Mouse (Mus musculus): ENCODE data around the gene Gdf15. TPM values are rescaled to one million over a fixed set of nuclear protein-coding genes. Genes with fewer than 3 reads are reported as not detected.
A peak's percentile ranks its signal among the peaks of the same experiment; 100 is the strongest.

Gene Gdf15
- total and polyA plus RNA-seq, 3 experiments: 0.15 to 0.63 TPM; not detected in 1

DNA sequence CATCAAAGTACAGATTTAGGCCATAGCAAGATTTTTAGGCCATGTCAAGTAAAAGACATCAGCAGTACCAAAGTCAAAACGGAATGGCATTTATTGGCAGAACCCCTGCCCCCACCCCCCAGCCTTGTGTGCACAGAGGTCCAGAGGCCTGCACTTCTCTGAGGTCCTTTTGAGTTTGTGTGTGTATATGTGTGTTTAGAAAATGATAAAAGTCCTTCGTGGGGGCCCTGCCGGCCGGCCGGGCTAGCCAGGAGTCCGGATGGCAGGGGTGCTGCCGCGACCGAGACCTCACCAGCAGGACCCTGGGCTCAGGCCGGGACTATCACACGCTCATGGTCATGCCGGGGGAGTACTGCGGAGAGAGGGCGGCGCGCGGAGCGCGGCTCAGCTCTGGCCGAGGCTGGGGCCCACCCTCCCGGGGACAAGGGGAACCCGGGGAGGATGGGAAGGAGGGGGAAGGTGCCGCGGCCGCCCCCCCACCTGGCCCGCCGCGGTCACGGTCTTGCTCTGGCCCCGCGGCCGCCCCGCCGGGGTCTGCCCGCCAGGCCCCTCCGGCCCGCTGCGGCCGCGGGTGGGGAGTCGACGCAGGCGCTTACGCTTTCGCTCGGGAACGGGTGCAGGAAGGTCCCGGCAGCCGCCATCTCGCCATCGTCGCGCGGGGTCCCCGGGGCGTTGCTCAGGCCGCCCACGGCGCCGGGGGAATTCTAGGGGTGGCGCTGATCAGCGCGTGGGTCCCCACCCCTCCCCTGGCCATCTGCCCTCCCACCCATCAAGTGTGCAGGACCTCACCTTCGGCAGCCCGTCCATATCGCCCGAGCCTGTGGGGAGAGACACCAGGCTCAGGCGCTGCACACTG, 34.6 kb downstream of the Gdf15 start:
- Histone ChIP-seq H3K27me3 (ENCODE audit: control insufficient read depth in 1 of 2, insufficient read depth in 2 of 2, low read length in 2 of 2) (no peaks in the 10 kb centered on the region), H3K79me2 (ENCODE audit: control insufficient read depth, insufficient read depth, low read length, poor library complexity) (peaks cover 7% of the 10 kb centered on the region), H3K9ac (ENCODE audit: control insufficient read depth, low read depth, low read length, poor library complexity, severe bottlenecking) (no peak overlapping the region), H3K4me3 (ENCODE audit: control insufficient read depth in 1 of 2, insufficient read depth in 1 of 2, low read depth in 2 of 2, low read length in 2 of 2) (no peak overlapping the region), H3K9me3 (replicated peaks; ENCODE audit: insufficient read depth, low read length) (no peaks in the 10 kb centered on the region), H3K27ac (ENCODE audit: control insufficient read depth, low read depth, low read length) (no peak overlapping the region), H3K4me1 (ENCODE audit: control insufficient read depth in 1 of 2, insufficient read depth in 2 of 2, low read length in 2 of 2) (peaks cover 3 to 11% of the 10 kb centered on the region in 2 experiments; a peak in 3 of 4 replicates), H3K36me3 (ENCODE audit: control insufficient read depth in 1 of 2, insufficient read depth in 2 of 2, low read length in 2 of 2) (no peaks in the 10 kb centered on the region; a peak in 1 of 4 replicates)
- TF ChIP-seq TAL1 (IDR thresholded peaks at IDR 0.05; ENCODE audit: low read length): no peak
- DNase-seq (ENCODE audit: low read depth, low spot score): no peak

DNA sequence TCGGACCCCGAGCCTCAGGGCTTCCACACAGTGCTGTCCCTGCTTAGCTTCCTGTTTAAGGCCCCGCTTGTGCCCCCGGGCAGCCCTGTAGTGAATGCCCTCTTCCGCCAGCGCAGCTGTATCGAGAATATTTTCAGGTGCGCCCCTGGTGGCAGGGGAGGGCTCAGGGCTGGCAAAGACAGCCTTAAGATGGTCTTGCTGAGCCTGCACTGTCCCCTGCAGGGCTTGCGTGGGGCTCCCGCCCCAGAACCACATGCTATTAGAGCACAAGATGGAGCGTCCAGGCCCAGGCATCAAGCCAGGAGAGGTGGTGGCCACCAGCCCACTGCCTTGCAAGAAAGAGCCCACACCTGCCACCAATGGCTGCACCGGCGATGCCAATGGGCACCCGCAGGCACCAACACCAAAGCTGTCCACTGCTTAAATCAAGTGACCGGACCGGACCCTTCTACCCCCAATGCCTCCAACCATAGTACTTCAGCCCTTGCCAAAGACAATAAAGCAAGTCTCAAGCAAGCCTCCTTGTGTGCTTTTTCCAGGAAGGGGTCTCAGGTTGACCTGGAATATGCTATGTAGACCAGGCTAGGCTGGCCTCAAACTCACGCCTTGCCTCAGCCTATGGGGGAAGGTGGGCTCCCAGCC, 35.4 kb downstream of the Gdf15 start:
- no peak for DNase-seq (ENCODE audit: low read depth, low spot score)
- Histone ChIP-seq H3K27ac (ENCODE audit: control insufficient read depth, low read depth, low read length) (no peak overlapping the region), H3K9ac (ENCODE audit: control insufficient read depth, low read depth, low read length, poor library complexity, severe bottlenecking) (no peak overlapping the region), H3K9me3 (replicated peaks; ENCODE audit: insufficient read depth, low read length) (no peaks in the 10 kb centered on the region), H3K36me3 (ENCODE audit: control insufficient read depth in 1 of 2, insufficient read depth in 2 of 2, low read length in 2 of 2) (no peaks in the 10 kb centered on the region; a peak in 1 of 4 replicates), H3K79me2 (ENCODE audit: control insufficient read depth, insufficient read depth, low read length, poor library complexity) (peaks cover 7% of the 10 kb centered on the region), H3K4me3 (ENCODE audit: control insufficient read depth in 1 of 2, insufficient read depth in 1 of 2, low read depth in 2 of 2, low read length in 2 of 2) (no peak overlapping the region), H3K4me1 (ENCODE audit: control insufficient read depth in 1 of 2, insufficient read depth in 2 of 2, low read length in 2 of 2) (peaks cover 3 to 11% of the 10 kb centered on the region in 2 experiments; a peak in 3 of 4 replicates), H3K27me3 (ENCODE audit: control insufficient read depth in 1 of 2, insufficient read depth in 2 of 2, low read length in 2 of 2) (no peaks in the 10 kb centered on the region)
- TF ChIP-seq TBP (IDR thresholded peaks at IDR 0.05; ENCODE audit: low read depth, low read length): no peak
- TF ChIP-seq POLR2AphosphoS2 (IDR thresholded peaks at IDR 0.05; ENCODE audit: low read length): peak; percentile 56

- peaks cover 3 to 11% of the 10 kb centered on the region in 2 experiments; a peak in 3 of 4 replicates for H3K4me1 ChIP-seq (ENCODE audit: control insufficient read depth in 1 of 2, insufficient read depth in 2 of 2, low read length in 2 of 2)
Observed at GRCm38 (mm10) chr8:70596216-70596615, 36.0 kb downstream of the Gdf15 start.

More at GRCm38 (mm10) chr8:70596216-70596615, 36.0 kb downstream of the Gdf15 start:
- TF ChIP-seq JUND (IDR thresholded peaks at IDR 0.05; ENCODE audit: low read depth, low read length) (no peak), MYB (IDR thresholded peaks at IDR 0.05; ENCODE audit: low read depth, low read length) (no peak), KAT2A (conservative IDR thresholded peaks at IDR 0.05; ENCODE audit: low read depth, low read length) (no peak), GATA1 (IDR thresholded peaks at IDR 0.05; ENCODE audit: low read depth, low read length) (no peak), CTCF (IDR thresholded peaks at IDR 0.05 in 2 of 3, conservative IDR thresholded peaks at IDR 0.05 in 1 of 3; ENCODE audit: control insufficient read depth in 1 of 3, insufficient read depth in 1 of 3, low read depth in 2 of 3, low read length in 3 of 3, poor library complexity in 1 of 3, severe bottlenecking in 1 of 3) (no peak), MYC (IDR thresholded peaks at IDR 0.05; ENCODE audit: low read depth, low read length) (no peak), UBTF (IDR thresholded peaks at IDR 0.05; ENCODE audit: borderline replicate concordance, insufficient read depth, low read depth, low read length) (no peak), MAX (IDR thresholded peaks at IDR 0.05; ENCODE audit: low read length) (no peak), USF2 (IDR thresholded peaks at IDR 0.05; ENCODE audit: borderline replicate concordance in 1 of 2, insufficient read depth in 1 of 2, low read depth in 1 of 2, low read length in 2 of 2) (no peak), ZNF384 (IDR thresholded peaks at IDR 0.05; ENCODE audit: low read depth, low read length) (no peak)
- DNase-seq (ENCODE audit: low read depth, low spot score): no peak
- Histone ChIP-seq H3K4me3 (ENCODE audit: control insufficient read depth in 1 of 2, insufficient read depth in 1 of 2, low read depth in 2 of 2, low read length in 2 of 2) (no peak overlapping the region), H3K27ac (ENCODE audit: control insufficient read depth, low read depth, low read length) (no peak overlapping the region), H3K36me3 (ENCODE audit: control insufficient read depth in 1 of 2, insufficient read depth in 2 of 2, low read length in 2 of 2) (no peaks in the 10 kb centered on the region; a peak in 1 of 4 replicates), H3K9ac (ENCODE audit: control insufficient read depth, low read depth, low read length, poor library complexity, severe bottlenecking) (no peak overlapping the region), H3K9me3 (replicated peaks; ENCODE audit: insufficient read depth, low read length) (no peaks in the 10 kb centered on the region), H3K27me3 (ENCODE audit: control insufficient read depth in 1 of 2, insufficient read depth in 2 of 2, low read length in 2 of 2) (no peaks in the 10 kb centered on the region), H3K79me2 (ENCODE audit: control insufficient read depth, insufficient read depth, low read length, poor library complexity) (peaks cover 7% of the 10 kb centered on the region)

Data from MEL (cell line).